Mouse (Mus musculus) G1E-ER4 (cell line): ENCODE measurements around the gene Fam198b. TPM values are rescaled to one million over a fixed set of nuclear protein-coding genes. Genes with fewer than 3 reads are reported as not detected.

ENCODE experiments used
- GATA1 ChIP-seq: IDR thresholded peaks from one replicate; pipeline ENCODE4 v1.8.0; 2012; ENCODE audit warnings: low read length, inconsistent platforms
- polyA plus RNA-seq: library from polyadenylated mRNA; stranded (reverse); fragments of >175 nt; gene quantifications from 2 replicates; pipeline ENCODE4 v1.2.3, GENCODE M21; 2012

Fam198b gene
- polyA plus RNA-seq, 1 experiment: 2.5 TPM

GRCm38 (mm10) chr3:79936730-79937447 is 52.6 kb downstream of the Fam198b start:
- TF ChIP-seq GATA1: no peak

GRCm38 (mm10) chr3:79947736-79948135 is 63.4 kb downstream of the Fam198b start:
- no peak for TF ChIP-seq GATA1

- TF ChIP-seq GATA1: no peak
Observed at GRCm38 (mm10) chr3:79948151-79948550, 63.8 kb downstream of the Fam198b start.

GRCm38 (mm10) chr3:79953164-79953759 is 68.9 kb downstream of the Fam198b start:
- no peak for TF ChIP-seq GATA1

- no peak for TF ChIP-seq GATA1
Observed at GRCm38 (mm10) chr3:79955262-79955661, 70.9 kb downstream of the Fam198b start.

GRCm38 (mm10) chr3:79956792-79957191 is 72.5 kb downstream of the Fam198b start:
- TF ChIP-seq GATA1: no peak

GRCm38 (mm10) chr3:79957752-79958151 is 73.4 kb downstream of the Fam198b start:
- no peak for TF ChIP-seq GATA1

- peak; percentile 89 for TF ChIP-seq GATA1
Observed at GRCm38 (mm10) chr3:79966709-79967108, 82.4 kb downstream of the Fam198b start.

GRCm38 (mm10) chr3:79967346-79967745 is 83.0 kb downstream of the Fam198b start:
- no peak for TF ChIP-seq GATA1

GRCm38 (mm10) chr3:79968426-79968825 is 84.1 kb downstream of the Fam198b start:
- no peak for TF ChIP-seq GATA1

- no peak for TF ChIP-seq GATA1
Observed at GRCm38 (mm10) chr3:79970070-79970469, 85.7 kb downstream of the Fam198b start.

- TF ChIP-seq GATA1: peak; percentile 82
Observed at GRCm38 (mm10) chr3:79970498-79970897, 86.2 kb downstream of the Fam198b start.

GRCm38 (mm10) chr3:79971542-79971941 is 87.2 kb downstream of the Fam198b start:
- no peak for TF ChIP-seq GATA1

- TF ChIP-seq GATA1: no peak
Observed at GRCm38 (mm10) chr3:79976786-79977185, 92.5 kb downstream of the Fam198b start.

- no peak for TF ChIP-seq GATA1
Observed at GRCm38 (mm10) chr3:79977656-79978450, 93.5 kb downstream of the Fam198b start.

- no peak for TF ChIP-seq GATA1
Observed at GRCm38 (mm10) chr3:79980714-79981113, 96.4 kb downstream of the Fam198b start.
